Comparison of ENCODE assay signal across 8 mouse cellular contexts in the genomic region with DNA sequence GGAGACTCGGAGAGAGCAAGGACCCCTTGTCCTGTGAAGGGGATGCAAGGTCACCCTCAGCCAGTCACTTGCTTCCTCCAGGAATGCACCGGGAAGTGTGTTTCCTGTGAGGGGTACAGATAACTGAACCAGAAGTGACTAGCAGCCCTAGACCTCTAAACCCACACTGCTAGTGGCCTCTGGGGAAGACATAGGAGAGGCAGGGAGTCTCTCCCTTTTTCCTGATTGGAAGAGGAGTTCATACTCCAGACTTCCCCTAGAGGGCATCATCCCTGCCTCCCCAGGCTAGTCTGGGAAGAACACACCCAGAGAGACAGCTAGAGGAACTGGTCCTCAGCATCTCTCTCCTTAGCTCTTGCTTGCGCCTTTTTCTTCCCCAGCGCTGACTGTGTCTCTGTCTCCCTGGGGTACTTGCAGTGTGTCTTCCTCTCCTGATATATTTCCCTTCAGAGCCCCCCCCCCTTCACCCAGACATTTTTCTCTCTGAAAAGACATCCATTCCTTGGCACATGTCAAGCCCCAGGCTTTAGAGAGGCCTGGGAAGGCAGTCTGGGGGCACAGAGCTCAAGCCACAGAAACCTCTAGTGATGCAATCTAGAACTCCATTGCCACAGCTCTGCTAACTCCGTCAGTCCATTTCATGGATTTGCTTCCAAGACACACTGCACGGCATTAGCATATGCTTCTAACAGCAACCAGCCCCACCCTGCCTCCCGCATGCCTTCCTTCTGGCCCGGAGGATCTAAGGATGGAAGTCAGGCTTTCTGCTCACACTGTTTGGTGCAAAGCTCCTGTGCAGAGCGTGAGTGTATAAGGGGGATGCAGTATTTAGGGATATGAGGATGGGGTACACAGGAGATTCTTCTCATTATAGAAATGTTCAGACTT. TPM values are rescaled to one million over a fixed set of nuclear protein-coding genes. Genes with fewer than 3 reads are reported as not detected.
DNase-seq lines count a peak whose midpoint lies in the region; ATAC-seq and TF ChIP-seq lines count a peak whose summit lies in the region.

No protein-coding gene starts in this region.

- H3K4me3 ChIP-seq in kidney, postnatal 0 days (replicated peaks; ENCODE audit: low read depth, low read length), result no peak overlapping the region
- H3K4me3 ChIP-seq in lung, embryonic 16.5 days (ENCODE audit: low read length), result no peak overlapping the region

- no peaks in the 10 kb centered on the region for H3K4me1 ChIP-seq in kidney, postnatal 0 days (replicated peaks; ENCODE audit: insufficient read depth, low read length)
- no peaks in the 10 kb centered on the region for H3K4me1 ChIP-seq in lung, embryonic 16.5 days (replicated peaks; ENCODE audit: control insufficient read depth, insufficient read depth, low read length)

- no peak for ATAC-seq in kidney, postnatal 0 days (replicated peaks; ENCODE audit: low FRiP score, low read depth)
- peak; percentile 59 for ATAC-seq in lung, embryonic 16.5 days (ENCODE audit: low read depth)

- H3K9me3 ChIP-seq in kidney, postnatal 0 days (replicated peaks; ENCODE audit: low read length), result no peaks in the 10 kb centered on the region
- no peaks in the 10 kb centered on the region for H3K9me3 ChIP-seq in lung, embryonic 16.5 days (ENCODE audit: control insufficient read depth, low read length)

- WGBS in kidney, postnatal 0 days, result 64% methylated on average over 9 of the region's 9 CpGs
- WGBS in lung, embryonic 16.5 days, result 61% methylated on average over 9 of the region's 9 CpGs

- no peak overlapping the region for H3K27ac ChIP-seq in kidney, postnatal 0 days
- H3K27ac ChIP-seq in lung, embryonic 16.5 days (ENCODE audit: low read length), result no peak overlapping the region

- TF ChIP-seq POLR2A in brain, embryonic 14.5 days (IDR thresholded peaks at IDR 0.05; ENCODE audit: borderline replicate concordance, extremely low read depth, insufficient read depth, insufficient read length, poor library complexity, severe bottlenecking), result no peak

- H3K9ac ChIP-seq in kidney, postnatal 0 days (ENCODE audit: low read depth, low read length), result no peak overlapping the region
- no peak overlapping the region for H3K9ac ChIP-seq in lung, embryonic 16.5 days (ENCODE audit: low read length)

- no peaks in the 10 kb centered on the region for H3K27me3 ChIP-seq in kidney, postnatal 0 days (ENCODE audit: insufficient read depth, low read length)
- H3K27me3 ChIP-seq in lung, embryonic 16.5 days (ENCODE audit: control insufficient read depth, insufficient read depth, low read depth, low read length), result no peaks in the 10 kb centered on the region

- H3K36me3 ChIP-seq in kidney, postnatal 0 days (ENCODE audit: insufficient read depth, low read length), result no peaks in the 10 kb centered on the region
- no peaks in the 10 kb centered on the region for H3K36me3 ChIP-seq in lung, embryonic 16.5 days (ENCODE audit: control insufficient read depth, insufficient read depth, low read length)

- TF ChIP-seq CTCF in kidney, postnatal 0 days (IDR thresholded peaks at IDR 0.05; ENCODE audit: low read depth), result peak; percentile 66
- TF ChIP-seq CTCF in brain, embryonic 14.5 days (IDR thresholded peaks at IDR 0.05; ENCODE audit: borderline replicate concordance, extremely low read depth, insufficient read depth, insufficient read length), result peak; percentile 58; the same call in 1 of the 2 replicates

- DNase-seq in adrenal gland, postnatal 10 days, result peak; percentile 27
- DNase-seq in adrenal gland, adult 8-10 months, result no peak
- DNase-seq in kidney, postnatal 0 days (ENCODE audit: low spot score), result peak; percentile 65
- no peak for DNase-seq in kidney, adult 9 months
- DNase-seq in brain, embryonic 14.5 days (ENCODE audit: low read depth), result peak; percentile 40
- no peak for DNase-seq in right cerebral cortex, postnatal 10 days (ENCODE audit: low spot score in 2 of 2)
- DNase-seq in layer of hippocampus, adult 8-10 months (ENCODE audit: low spot score in 2 of 2), result no peak

- no peak overlapping the region for H3K4me2 ChIP-seq in kidney, postnatal 0 days (ENCODE audit: low read length)
- no peak overlapping the region for H3K4me2 ChIP-seq in lung, embryonic 16.5 days (ENCODE audit: low read depth, low read length)

RNA-seq across cellular contexts. Expression of gene BC017158, which starts 59.1 kb away (rescaled TPM):
- 10 to 100 TPM; 24.6 to 29.3 TPM for total RNA-seq in adrenal gland, postnatal 10 days (2021)
- 10 to 100 TPM; 33.0 to 64.0 (median 46.6) TPM for total RNA-seq in adrenal gland, adult 8-10 months (2022)
- polyA plus RNA-seq in kidney, postnatal 0 days (2015; fragmentation: Nextera tagmentation; extraction: Ambion mirVana), result 22.1 and 23.4 TPM in 2 replicates
- polyA plus RNA-seq in brain, embryonic 14.5 days (2012; rRNA removed), result 27.6 and 34.2 TPM in 2 replicates
- 32.0 and 36.3 TPM in 2 replicates for polyA plus RNA-seq in lung, embryonic 16.5 days (2015; fragmentation: Nextera tagmentation; extraction: Ambion mirVana)
- 10 to 100 TPM; 25.1 to 31.9 (median 28.0) TPM for total RNA-seq in layer of hippocampus, adult 8-10 months (2022)

Comparison
In these comparisons a context has a peak if more than half of its experiments do, and no peak if none do; other contexts are left out.
1. DNase-seq: peak in adrenal gland, postnatal 10 days (single experiment), kidney, postnatal 0 days (single experiment) and brain, embryonic 14.5 days (single experiment); none in adrenal gland, adult 8-10 months (single experiment), kidney, adult 9 months (single experiment), right cerebral cortex, postnatal 10 days (0 of 2) and layer of hippocampus, adult 8-10 months (0 of 2).